Mouse (Mus musculus) testis, adult 2 months (tissue): Measurements from ENCODE around the gene Pcx.
"Not testable (repeated sequence)": the region's sequence is repeated elsewhere in the genome, so short reads cannot be mapped to it uniquely, and the experiment has no call there.

Source experiments
- CTCF ChIP-seq: fragments of 200-500 bp; IDR thresholded peaks from 2 replicates; pipeline ENCODE4 v1.5.1; 2012; ENCODE audit warnings: low read depth, mild to moderate bottlenecking, inconsistent platforms, low read length, moderate library complexity; ENCODE audit not compliant: control insufficient read depth, insufficient read depth, insufficient replicate concordance
- POLR2A ChIP-seq: fragments of 200-500 bp; IDR thresholded peaks from 2 replicates; pipeline ENCODE4 v1.6.1; 2012; ENCODE audit warnings: low read depth, mild to moderate bottlenecking, inconsistent platforms, low read length, moderate library complexity; ENCODE audit not compliant: control insufficient read depth

DNA sequence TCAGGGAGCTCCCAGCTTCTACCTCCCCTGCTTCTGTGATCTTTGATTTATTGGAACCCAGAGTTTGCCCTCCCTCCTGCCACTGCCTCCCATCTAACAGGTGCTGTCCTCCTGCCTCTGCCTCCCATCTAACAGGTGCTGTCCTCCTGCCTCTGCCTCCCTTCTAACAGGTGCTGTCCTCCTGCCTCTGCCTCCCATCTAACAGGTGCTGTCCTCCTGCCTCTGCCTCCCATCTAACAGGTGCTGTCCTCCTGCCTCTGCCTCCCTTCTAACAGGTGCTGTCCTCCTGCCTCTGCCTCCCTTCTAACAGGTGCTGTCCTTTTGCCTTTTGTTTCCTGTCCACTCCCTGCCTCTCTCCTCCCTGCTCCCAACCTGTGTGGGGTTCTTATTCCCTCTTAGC lies 76.5 kb downstream of the Pcx start:
- not testable (repeated sequence) for TF ChIP-seq POLR2A, CTCF
